15 mouse cellular contexts compared by ENCODE assay signal in the genomic region with DNA sequence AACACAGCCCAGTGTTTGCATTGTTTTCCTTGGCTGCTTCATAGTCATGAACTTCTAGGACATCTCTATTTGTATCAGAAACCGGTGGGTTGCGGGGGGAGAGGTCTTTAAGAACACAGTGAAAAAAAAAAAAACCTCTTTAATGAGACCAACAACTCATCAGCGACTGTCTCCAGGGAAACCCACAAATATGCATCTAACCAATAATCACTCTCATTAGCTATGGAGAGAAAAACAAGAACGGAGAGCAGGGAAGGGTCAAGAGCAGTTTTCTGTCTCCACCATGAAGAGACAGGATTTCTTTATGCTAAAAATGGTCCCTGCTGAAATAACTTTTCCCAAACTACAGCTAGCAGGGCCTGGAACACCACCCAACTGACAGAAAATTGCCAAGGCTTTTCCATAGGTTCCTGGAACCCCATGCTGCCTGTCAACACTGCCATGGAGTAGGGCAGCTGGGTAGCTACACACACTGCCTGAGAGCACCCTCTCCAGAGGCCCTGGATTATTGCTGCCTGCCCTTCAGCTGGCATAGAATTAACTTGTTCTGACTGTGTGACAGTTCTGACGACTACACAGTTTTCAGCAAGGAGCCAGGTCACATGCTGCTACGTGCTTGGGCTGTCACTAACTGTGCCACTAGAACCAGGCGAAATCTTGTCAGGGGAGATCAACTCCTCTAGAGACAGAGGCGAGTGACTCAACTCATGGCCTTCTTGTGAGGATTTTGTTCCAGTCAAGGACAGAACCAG.
DNase-seq lines count a peak whose midpoint lies in the region; ATAC-seq and TF ChIP-seq lines count a peak whose summit lies in the region.
"Had no signal": no experiment of that assay in that cellular context is flagged by ENCODE, and none has a peak within 500 bp of the region (broad histone marks: within the 10 kb centered on the region; RNA-seq: fewer than 3 reads in every experiment).

No protein-coding gene starts in this region.

- no peak overlapping the region for H3K27ac ChIP-seq in hindbrain, embryonic 12.5 days
- no peak overlapping the region for H3K27ac ChIP-seq in hindbrain, embryonic 13.5 days
- no peak overlapping the region for H3K27ac ChIP-seq in forebrain, postnatal 0 days (ENCODE audit: low read depth, low read length)

- no peaks in the 10 kb centered on the region for H3K27me3 ChIP-seq in hindbrain, embryonic 12.5 days
- H3K27me3 ChIP-seq in hindbrain, embryonic 13.5 days, result no peaks in the 10 kb centered on the region
- H3K27me3 ChIP-seq in forebrain, postnatal 0 days (ENCODE audit: insufficient read depth, low read length), result no peaks in the 10 kb centered on the region
- H3K27me3 ChIP-seq: heart, embryonic 12.5 days had no signal

- ATAC-seq in hindbrain, embryonic 12.5 days (ENCODE audit: low FRiP score), result peak; percentile 78
- ATAC-seq in hindbrain, embryonic 13.5 days (ENCODE audit: low FRiP score), result no peak
- ATAC-seq in forebrain, postnatal 0 days, result peak; percentile 61; the same call in 1 of the 2 replicates
- ATAC-seq: Patski had no signal

- no peaks in the 10 kb centered on the region for H3K9me3 ChIP-seq in hindbrain, embryonic 12.5 days (replicated peaks)
- H3K9me3 ChIP-seq in hindbrain, embryonic 13.5 days, result no peaks in the 10 kb centered on the region
- no peaks in the 10 kb centered on the region for H3K9me3 ChIP-seq in forebrain, postnatal 0 days (ENCODE audit: low read length)
- H3K9me3 ChIP-seq: heart, embryonic 12.5 days had no signal

- H3K4me3 ChIP-seq in hindbrain, embryonic 12.5 days, result no peak overlapping the region
- no peak overlapping the region for H3K4me3 ChIP-seq in hindbrain, embryonic 13.5 days
- H3K4me3 ChIP-seq in forebrain, postnatal 0 days (ENCODE audit: low read depth, low read length), result no peak overlapping the region
- H3K4me3 ChIP-seq: erythroblast, embryonic 14.5 days; heart, embryonic 12.5 days had no signal

- DNase-seq in adrenal gland, postnatal 36 days, result peak; percentile 28 to 54
- no peak for DNase-seq in forebrain, postnatal 0 days
- peak; percentile 21 for DNase-seq in retina, embryonic 14.5 days (ENCODE audit: low spot score)
- no peak for DNase-seq in MN1 (ENCODE audit: low spot score)
- DNase-seq in lung, postnatal 4 days, result no peak
- DNase-seq: embryo, embryonic 11 days; kidney, adult 2 months; kidney, postnatal 36 days; right cerebral cortex, postnatal 4 days had no signal

- TF ChIP-seq CTCF in forebrain, postnatal 0 days (IDR thresholded peaks at IDR 0.05; ENCODE audit: low read depth), result no peak

- H3K4me1 ChIP-seq in hindbrain, embryonic 12.5 days, result peaks cover 5% of the 10 kb centered on the region
- H3K4me1 ChIP-seq in hindbrain, embryonic 13.5 days (replicated peaks), result peaks cover 8% of the 10 kb centered on the region
- no peaks in the 10 kb centered on the region for H3K4me1 ChIP-seq in forebrain, postnatal 0 days (ENCODE audit: insufficient read depth)
- H3K4me1 ChIP-seq: heart, embryonic 12.5 days had no signal

- 37% methylated on average over 8 of the region's 8 CpGs for WGBS in hindbrain, embryonic 12.5 days
- 41% methylated on average over 8 of the region's 8 CpGs for WGBS in hindbrain, embryonic 13.5 days
- 25% methylated on average over 8 of the region's 8 CpGs for WGBS in forebrain, postnatal 0 days

- H3K36me3 ChIP-seq in hindbrain, embryonic 12.5 days, result no peaks in the 10 kb centered on the region
- no peaks in the 10 kb centered on the region for H3K36me3 ChIP-seq in hindbrain, embryonic 13.5 days
- H3K36me3 ChIP-seq in forebrain, postnatal 0 days (ENCODE audit: insufficient read depth), result no peaks in the 10 kb centered on the region
- H3K36me3 ChIP-seq: heart, embryonic 12.5 days had no signal

- H3K9ac ChIP-seq in hindbrain, embryonic 12.5 days, result no peak overlapping the region
- no peak overlapping the region for H3K9ac ChIP-seq in hindbrain, embryonic 13.5 days
- no peak overlapping the region for H3K9ac ChIP-seq in forebrain, postnatal 0 days
- H3K9ac ChIP-seq: heart, embryonic 12.5 days had no signal

- H3K4me2 ChIP-seq in hindbrain, embryonic 12.5 days (replicated peaks), result no peak overlapping the region
- H3K4me2 ChIP-seq in hindbrain, embryonic 13.5 days, result no peak overlapping the region
- H3K4me2 ChIP-seq in forebrain, postnatal 0 days (ENCODE audit: low read depth), result no peak overlapping the region
- H3K4me2 ChIP-seq: heart, embryonic 12.5 days; liver, embryonic 11.5 days had no signal

Comparison
In these comparisons a context has a peak if more than half of its experiments do, and no peak if none do; other contexts are left out.
1. DNase-seq: peak in adrenal gland, postnatal 36 days (2 of 2) and retina, embryonic 14.5 days (single experiment); none in forebrain, postnatal 0 days (single experiment), MN1 (single experiment) and lung, postnatal 4 days (0 of 2).